Mouse (Mus musculus) ovary, postnatal 14 days (tissue): Measurements from ENCODE around the gene Arhgef3.
A peak's percentile ranks its signal among the peaks of the same experiment; 100 is the strongest.

Experiments used
- DNase-seq: peaks from one replicate; pipeline ENCODE4 v3.0.0; 2022; ENCODE audit warnings: low spot score

The Arhgef3 gene

GRCm38 (mm10) chr14:27315737-27316136 is 201.0 kb downstream of the Arhgef3 start:
- DNase-seq = no peak

- no peak for DNase-seq
Measured at GRCm38 (mm10) chr14:27317146-27317545, 202.4 kb downstream of the Arhgef3 start.

DNA sequence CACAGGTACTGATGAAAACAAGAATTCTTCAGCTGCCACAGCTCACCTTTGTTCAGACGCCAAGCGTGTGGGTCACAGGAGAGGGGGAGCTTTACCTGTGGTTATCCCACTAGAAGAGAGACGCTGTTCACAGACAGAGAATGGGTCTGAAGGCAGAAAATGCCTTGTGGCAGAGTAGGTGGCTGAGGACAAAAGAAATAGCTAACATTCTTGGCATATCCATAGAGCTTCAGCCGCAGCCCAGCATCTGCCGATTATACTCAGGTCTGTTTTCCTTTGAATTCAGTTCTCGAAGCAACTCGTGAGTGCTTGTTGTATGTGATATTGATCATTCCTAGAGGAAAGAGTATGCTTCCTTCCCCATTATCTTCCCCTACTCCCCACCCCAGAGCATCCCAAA is 204.7 kb downstream of the Arhgef3 start:
- no peak for DNase-seq

GRCm38 (mm10) chr14:27322041-27322440 is 207.3 kb downstream of the Arhgef3 start:
- DNase-seq = no peak

GRCm38 (mm10) chr14:27324689-27325088 is 210.0 kb downstream of the Arhgef3 start:
- DNase-seq = no peak

DNA sequence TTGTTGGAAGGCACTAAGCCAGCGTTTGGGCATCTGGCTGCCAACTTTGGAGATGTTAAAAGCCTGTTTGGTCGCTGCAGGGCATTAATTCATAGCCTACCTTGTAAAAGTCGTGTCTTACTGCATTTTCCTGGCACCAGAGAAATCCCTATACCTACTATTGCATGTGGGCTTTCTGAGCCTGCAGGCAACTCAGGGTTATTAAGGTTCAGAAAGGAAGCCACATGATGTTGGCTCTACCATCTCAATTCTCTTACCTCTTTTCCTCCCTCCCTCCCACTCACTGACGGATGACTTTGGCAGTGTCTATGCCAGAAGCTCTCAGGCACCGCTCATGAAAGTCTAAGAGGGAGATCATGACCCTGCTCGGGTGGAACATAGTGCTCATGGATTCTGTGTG is 210.8 kb downstream of the Arhgef3 start:
- DNase-seq = no peak

GRCm38 (mm10) chr14:27327862-27328261 is 213.2 kb downstream of the Arhgef3 start:
- no peak for DNase-seq

- no peak for DNase-seq
Measured at GRCm38 (mm10) chr14:27328952-27329351, 214.3 kb downstream of the Arhgef3 start.

DNA sequence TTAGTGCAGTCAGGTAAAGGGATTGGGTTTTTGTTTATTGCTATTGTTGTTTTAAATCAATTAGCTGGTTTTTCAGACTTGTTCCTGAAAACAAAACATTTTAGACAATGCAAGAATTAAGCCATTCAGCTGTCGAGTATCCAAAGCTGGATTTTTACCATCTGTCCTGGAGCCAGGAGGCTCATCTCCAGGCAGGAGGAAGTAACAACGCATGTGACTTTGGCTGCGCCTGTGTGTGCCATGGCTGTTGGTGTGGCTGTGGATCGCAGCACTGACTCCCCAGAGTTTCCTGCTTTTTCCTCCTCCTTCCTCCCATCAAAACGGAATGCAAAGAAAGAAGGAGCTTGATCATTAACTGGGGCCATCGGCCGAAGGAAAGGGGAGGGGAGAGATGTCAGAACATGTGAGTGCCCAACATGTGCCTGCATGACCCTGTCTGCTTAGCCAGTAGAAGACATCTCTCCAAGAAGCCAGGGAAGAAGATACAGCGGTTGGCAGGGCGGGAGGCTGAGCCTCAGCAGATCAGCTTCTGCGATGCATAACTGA is 216.9 kb downstream of the Arhgef3 start:
- no peak for DNase-seq

DNA sequence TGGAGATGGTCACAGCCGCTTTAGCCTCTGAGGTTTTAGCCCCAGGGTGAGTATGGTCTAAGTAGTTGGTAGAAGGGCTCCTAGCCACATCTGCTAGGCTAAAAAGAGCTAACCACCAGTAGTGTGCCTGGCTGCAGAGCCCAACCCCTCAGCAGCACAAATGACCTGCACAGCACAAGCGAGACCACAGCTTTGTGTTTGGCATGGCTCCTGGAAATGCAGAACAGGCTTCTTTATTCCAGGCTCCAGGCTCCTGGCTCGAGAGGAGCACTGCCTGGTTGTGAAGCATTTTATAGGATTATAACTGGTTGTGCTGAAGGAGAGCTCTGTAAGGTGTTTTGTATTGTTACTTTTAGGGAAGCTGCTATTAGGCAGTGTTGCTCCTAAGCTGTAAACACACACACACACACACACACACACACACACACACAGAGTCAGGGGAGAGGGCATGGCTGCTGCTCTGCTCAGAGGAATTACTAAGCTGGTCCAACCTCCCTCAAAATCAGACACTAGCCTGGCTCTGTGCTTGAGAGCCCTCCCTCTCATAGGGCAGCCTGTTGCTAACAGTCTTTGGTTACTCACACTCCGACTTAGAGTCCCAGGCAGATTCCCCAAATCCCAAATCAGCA is 217.8 kb downstream of the Arhgef3 start:
- no peak for DNase-seq

- peak; percentile 73 for DNase-seq
Measured at GRCm38 (mm10) chr14:27335331-27336207, 220.9 kb downstream of the Arhgef3 start.

- no peak for DNase-seq
Measured at GRCm38 (mm10) chr14:27336208-27337114, 221.8 kb downstream of the Arhgef3 start.

DNA sequence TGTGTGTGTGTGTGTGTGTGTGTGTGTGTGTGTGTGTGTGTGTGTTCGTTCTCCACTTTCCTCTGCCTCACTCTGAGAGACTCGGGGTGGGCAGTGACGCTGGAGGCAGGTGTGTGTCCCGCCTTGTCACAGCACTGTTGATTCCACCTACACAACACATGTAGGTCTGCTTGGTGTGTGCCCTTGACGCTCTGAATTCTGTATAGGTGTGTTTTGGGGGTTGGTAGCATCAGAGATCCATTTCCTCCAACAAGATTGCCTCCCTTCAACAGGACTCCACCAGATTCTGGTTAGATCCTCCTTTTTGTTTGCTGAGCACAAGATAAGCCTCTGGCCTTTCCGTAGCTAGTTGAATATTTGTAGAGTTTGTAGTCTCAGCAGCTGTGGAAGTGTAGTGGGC is 222.5 kb downstream of the Arhgef3 start:
- no peak for DNase-seq

- peak; percentile 44 for DNase-seq
Measured at GRCm38 (mm10) chr14:27338034-27338708, 223.5 kb downstream of the Arhgef3 start.

DNA sequence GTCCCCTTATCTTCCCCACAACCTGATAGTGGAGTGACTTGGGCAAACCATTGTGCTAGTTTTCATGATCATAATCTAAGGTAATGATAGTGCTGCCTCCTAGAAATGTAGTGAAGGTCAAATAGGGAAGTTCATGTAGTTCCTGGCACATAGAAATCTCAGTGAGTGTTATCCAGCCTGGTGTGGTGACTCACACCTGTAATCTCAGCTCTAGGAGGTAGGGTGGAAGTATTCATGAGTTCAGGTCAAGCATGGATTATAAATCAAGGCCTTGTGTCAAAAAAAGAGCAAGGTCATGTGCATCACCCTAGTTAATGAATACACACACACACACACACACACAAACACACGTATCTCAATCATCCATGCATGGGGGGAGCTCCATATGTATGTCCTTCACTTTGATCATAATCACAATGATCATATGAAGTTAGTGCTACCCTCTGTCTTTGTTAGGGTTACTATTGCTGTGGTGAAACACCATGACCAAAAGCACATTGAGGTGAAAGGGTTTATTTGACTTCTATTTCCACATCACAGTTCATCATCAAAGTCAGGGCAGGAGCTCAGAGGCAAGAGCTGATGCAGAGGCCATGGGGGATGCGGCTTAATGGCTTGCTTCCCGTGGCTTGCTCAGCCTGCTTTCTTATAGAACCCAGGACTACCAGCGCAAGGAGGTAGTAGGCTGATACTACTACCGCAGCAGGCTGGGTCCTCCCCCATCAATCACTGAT is 226.2 kb downstream of the Arhgef3 start:
- no peak for DNase-seq

- DNase-seq = no peak
Measured at GRCm38 (mm10) chr14:27341486-27341885, 226.8 kb downstream of the Arhgef3 start.

GRCm38 (mm10) chr14:27342451-27342850 is 227.8 kb downstream of the Arhgef3 start:
- no peak for DNase-seq

DNA sequence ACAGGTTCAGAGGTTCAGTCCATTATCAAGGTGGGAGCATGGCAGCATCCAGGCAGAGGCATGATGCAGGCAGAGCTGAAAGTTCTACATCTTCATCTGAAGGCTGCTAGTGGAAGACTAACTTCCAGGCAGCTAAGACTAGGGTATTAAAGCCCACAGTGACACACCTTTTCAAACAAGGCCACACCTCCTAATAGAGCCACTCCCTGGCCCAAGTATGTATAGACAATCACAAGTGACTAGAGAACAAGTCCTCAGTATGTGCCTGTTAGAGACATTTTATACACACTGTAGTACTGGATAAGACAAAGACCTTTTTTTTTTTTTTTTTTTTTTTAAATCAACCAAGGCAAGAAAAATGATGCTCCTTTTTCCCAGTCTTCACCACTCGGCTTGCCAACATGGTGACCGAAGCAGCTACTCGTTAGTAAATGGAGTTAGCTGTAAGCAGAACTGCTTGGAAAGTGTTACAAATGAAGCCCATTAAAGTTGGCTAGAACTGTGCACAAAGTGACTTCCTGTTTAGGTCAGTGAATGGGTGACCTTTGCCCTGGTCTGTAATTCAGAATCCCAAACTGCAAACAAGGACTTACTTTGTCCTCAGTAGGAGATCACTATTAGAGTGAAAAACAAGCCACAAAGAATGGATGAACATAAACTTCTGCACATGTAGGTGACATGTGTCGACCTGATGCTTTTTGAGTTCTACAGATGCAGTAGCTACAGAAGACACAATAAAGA is 229.7 kb downstream of the Arhgef3 start:
- no peak for DNase-seq

DNA sequence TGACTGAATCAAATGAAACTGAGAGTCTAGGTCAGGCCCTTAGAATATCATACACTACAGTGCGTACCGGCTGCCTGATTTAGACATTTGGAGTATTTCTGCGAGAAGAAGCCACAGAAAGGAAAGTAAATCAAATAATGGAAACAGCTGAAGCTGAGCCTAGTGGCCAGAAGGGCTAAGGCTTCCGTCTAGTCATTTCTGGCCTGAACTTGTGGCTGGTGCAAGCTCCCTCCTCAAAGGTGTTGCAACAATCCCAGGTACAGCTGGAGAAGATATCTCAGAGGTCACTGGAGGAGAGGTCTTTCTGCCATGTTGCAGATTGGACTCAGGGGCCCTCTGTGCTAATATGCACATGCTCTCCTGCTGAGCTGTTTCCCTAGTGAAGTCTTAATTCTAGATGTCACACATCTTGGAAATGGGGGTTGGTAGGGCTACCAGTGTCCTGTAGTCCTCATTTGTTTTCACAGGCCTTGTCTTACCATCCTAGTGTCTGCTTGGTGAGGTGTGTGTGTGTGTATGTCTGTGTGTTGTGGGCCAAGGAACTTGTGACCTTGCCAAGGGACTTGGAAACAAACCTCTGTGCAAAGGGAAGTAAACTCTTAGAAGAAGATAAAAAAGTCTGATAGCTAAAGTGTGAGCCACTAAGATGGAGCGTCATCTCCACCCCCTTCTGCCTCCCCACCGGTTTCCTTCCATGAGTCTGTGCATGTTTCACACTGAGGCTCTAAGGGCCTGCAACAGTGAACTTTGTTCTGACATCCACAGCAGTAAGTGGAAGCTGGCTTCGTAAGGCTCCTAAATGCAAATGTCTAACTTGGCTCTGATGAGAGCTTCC is 230.6 kb downstream of the Arhgef3 start:
- DNase-seq = no peak
